Mouse (Mus musculus): ENCODE measurements around the gene Gm5941.

GRCm38 (mm10) chrX:92464773-92465172 is 25.0 kb upstream of the Gm5941 start:
- TF ChIP-seq CTCF (IDR thresholded peaks at IDR 0.05; ENCODE audit: low read depth, low read length) (no peak), GATA1 (IDR thresholded peaks at IDR 0.05; ENCODE audit: borderline replicate concordance, low read length) (no peak), TAL1 (conservative IDR thresholded peaks at IDR 0.05; ENCODE audit: low read depth, low read length) (no peak)
